Mouse (Mus musculus): ENCODE measurements around the gene Rps12-ps3. TPM values are rescaled to one million over a fixed set of nuclear protein-coding genes. Genes with fewer than 3 reads are reported as not detected.
A peak's percentile ranks its signal among the peaks of the same experiment; 100 is the strongest.

Gene Rps12-ps3
- polyA plus RNA-seq, 1 experiment from 2014 or later, result 7.5 TPM

DNA sequence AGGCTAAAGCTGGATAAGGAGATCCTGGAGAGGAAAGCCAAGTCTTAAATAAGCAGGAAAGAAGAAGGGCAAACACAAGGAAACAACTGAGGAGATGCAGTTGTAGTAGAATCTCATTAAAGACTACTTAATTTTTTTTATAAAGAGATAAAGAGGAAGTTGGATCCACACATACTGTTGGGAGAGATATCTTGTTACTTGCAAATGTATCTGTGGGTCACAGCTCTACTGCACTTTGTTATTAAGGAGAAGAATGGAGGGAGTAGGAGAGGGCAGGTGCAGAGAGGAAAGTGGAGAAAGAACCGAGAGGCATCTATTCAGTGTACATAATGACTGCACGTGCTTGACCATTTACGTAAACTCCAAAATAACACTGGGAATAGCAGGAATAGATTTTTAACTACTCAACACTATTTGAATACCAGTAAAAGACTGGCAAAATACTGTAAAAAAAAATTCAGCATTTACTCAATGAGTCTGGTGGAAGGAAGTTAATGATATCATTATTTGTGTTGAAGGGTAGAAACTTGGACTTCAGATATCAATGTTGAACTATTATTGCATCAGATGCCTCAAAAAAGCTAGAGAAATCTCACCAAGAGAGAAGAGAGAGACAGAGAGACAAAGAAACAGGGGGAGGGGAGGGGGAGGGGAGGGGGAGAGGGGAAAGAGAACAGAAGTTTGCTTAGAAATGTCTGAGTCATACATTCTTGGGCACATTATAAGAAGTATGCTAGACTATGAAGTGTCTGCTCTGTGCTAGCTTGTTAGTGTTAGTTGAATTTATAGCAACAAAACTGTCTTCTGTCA, 16.0 kb downstream of the Rps12-ps3 start:
- H3K27ac ChIP-seq (replicated peaks), result no peak overlapping the region

DNA sequence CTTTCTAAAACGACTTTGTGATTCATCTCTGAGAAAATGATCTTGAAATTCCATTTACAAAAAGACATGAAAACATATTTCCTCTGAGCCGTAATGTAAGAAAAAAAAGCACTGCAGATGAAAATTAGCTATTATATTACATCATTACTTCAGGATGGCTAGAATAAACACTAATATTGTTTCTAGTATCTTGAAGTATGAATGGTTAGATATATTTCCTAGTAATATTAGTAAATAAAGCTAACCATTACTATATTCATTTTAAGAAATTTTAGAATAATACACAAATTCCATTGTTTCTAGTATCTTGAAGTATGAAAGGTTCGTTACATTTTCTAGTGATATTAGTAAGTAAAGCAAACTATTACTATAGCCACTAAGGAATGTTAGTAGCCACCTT, 17.8 kb downstream of the Rps12-ps3 start:
- WGBS, result 89% methylated on average over 3 of the region's 3 CpGs
- H3K27me3 ChIP-seq, result no peaks in the 10 kb centered on the region
- no peaks in the 10 kb centered on the region for H3K9me3 ChIP-seq
- H3K9ac ChIP-seq (replicated peaks), result no peak overlapping the region
- peaks cover 36% of the 10 kb centered on the region for H3K4me1 ChIP-seq
- no peaks in the 10 kb centered on the region for H3K36me3 ChIP-seq
- H3K4me2 ChIP-seq (replicated peaks), result no peak overlapping the region
- H3K27ac ChIP-seq (replicated peaks), result no peak overlapping the region
- no peak for ATAC-seq (ENCODE audit: low FRiP score, low read depth)
- H3K4me3 ChIP-seq, result no peak overlapping the region

More for the DNA sequence above, 16.0 kb downstream of the Rps12-ps3 start:
- Histone ChIP-seq H3K36me3 (no peaks in the 10 kb centered on the region), H3K4me1 (peaks cover 18% of the 10 kb centered on the region), H3K9ac (replicated peaks) (no peak overlapping the region), H3K9me3 (no peaks in the 10 kb centered on the region), H3K4me3 (no peak overlapping the region), H3K4me2 (replicated peaks) (no peak overlapping the region), H3K27me3 (no peaks in the 10 kb centered on the region)
- 88% methylated on average over 3 of the region's 3 CpGs for WGBS
- ATAC-seq (ENCODE audit: low FRiP score, low read depth), result no peak

DNA sequence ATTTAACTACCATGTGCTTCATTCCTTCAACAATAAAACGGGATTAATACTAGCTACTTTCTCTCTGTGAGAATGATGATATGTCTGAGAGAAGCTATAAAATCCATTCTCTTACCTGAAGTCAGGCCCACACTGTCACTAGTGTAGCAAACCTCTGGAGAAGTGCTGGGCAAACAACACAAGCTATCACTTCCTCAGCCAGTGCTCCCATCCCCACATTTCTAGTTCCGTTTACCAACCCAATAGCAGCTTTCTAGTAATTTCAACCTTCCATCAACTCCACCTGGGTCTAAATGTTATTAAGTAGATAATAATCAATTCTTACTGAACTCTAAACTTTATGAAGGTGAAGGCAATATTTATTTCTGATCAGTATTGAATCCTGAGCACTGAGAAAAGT, 20.9 kb downstream of the Rps12-ps3 start:
- no peaks in the 10 kb centered on the region for H3K9me3 ChIP-seq
- WGBS, result 33% methylated on average over 2 of the region's 2 CpGs

DNA sequence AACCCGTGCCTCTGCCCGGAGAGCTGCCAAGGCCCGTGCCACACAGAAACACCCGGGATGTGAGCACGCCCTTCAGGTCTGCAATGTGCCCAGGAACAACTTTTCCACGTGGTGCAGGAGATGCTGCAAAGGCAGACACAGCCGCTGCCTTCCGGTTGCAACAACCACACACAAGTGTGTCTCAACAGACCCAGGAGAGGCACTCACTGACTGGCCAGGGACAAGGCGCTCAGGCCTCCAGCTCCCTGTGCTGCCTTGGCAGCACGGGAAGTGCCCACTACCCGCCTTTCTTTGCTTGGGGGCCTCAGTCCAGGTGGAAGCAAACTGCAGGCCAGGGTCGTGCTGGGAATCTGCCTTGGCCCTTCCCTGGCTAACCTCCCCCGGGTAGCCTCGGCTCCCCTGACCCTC, 22.2 kb downstream of the Rps12-ps3 start:
- no peaks in the 10 kb centered on the region for H3K27me3 ChIP-seq
- no peaks in the 10 kb centered on the region for H3K36me3 ChIP-seq
- no peak for ATAC-seq (ENCODE audit: low FRiP score, low read depth)
- H3K4me2 ChIP-seq (replicated peaks), result peak overlapping the region; percentile 99
- peaks cover 43% of the 10 kb centered on the region for H3K4me1 ChIP-seq
- no peak overlapping the region for H3K27ac ChIP-seq (replicated peaks)
- peak overlapping the region; percentile 93 for H3K4me3 ChIP-seq
- 2% methylated on average over 14 of the region's 14 CpGs for WGBS
- peak overlapping the region; percentile 88 for H3K9ac ChIP-seq (replicated peaks)
- H3K9me3 ChIP-seq, result no peaks in the 10 kb centered on the region

More for the DNA sequence above, 20.9 kb downstream of the Rps12-ps3 start:
- no peak overlapping the region for H3K9ac ChIP-seq (replicated peaks)
- no peak for ATAC-seq (ENCODE audit: low FRiP score, low read depth)
- H3K27me3 ChIP-seq, result no peaks in the 10 kb centered on the region
- H3K4me1 ChIP-seq, result peaks cover 43% of the 10 kb centered on the region
- H3K4me2 ChIP-seq (replicated peaks), result peak overlapping the region; percentile 99
- H3K36me3 ChIP-seq, result no peaks in the 10 kb centered on the region
- H3K4me3 ChIP-seq, result peak overlapping the region; percentile 93
- no peak overlapping the region for H3K27ac ChIP-seq (replicated peaks)

DNA sequence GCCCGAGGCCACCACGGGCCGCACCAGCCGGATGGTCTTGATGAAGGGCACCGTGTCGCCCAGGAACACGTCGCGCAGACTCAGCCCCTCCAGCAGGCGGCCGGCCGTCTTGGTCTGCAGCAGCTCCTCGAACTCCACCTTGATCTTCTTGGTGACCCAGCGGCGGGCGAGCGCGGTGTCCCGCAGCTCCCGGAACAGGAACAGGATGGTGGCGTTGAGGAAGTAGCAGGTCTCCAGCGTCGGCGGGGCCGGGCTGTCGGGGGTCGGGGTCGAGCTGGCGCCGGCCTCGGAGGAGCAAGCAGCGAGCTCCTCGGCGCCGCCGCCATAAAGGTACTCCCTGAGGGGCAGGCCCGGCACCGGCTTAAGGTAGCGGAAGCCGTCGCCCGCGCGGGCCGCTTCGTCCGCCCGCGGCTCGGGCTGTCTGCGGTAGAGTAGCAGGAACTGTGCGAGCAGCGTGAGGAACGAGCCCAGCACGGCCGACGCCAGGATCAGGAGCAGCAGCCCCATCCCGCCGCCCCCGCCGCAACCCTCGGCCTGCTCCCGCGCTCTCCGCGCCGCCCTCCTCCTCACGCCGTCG, 23.1 kb downstream of the Rps12-ps3 start:
- H3K27me3 ChIP-seq, result no peaks in the 10 kb centered on the region
- H3K4me3 ChIP-seq, result peak overlapping the region; percentile 93
- no peaks in the 10 kb centered on the region for H3K36me3 ChIP-seq
- peak overlapping the region; percentile 88 for H3K9ac ChIP-seq (replicated peaks)
- peak overlapping the region; percentile 95 for H3K27ac ChIP-seq (replicated peaks)
- peak overlapping the region; percentile 99 for H3K4me2 ChIP-seq (replicated peaks)
- H3K4me1 ChIP-seq, result peaks cover 43% of the 10 kb centered on the region
- ATAC-seq (ENCODE audit: low FRiP score, low read depth), result peak; percentile 65
- no peaks in the 10 kb centered on the region for H3K9me3 ChIP-seq
- WGBS, result under 1% methylated on average over 63 of the region's 70 CpGs

DNA sequence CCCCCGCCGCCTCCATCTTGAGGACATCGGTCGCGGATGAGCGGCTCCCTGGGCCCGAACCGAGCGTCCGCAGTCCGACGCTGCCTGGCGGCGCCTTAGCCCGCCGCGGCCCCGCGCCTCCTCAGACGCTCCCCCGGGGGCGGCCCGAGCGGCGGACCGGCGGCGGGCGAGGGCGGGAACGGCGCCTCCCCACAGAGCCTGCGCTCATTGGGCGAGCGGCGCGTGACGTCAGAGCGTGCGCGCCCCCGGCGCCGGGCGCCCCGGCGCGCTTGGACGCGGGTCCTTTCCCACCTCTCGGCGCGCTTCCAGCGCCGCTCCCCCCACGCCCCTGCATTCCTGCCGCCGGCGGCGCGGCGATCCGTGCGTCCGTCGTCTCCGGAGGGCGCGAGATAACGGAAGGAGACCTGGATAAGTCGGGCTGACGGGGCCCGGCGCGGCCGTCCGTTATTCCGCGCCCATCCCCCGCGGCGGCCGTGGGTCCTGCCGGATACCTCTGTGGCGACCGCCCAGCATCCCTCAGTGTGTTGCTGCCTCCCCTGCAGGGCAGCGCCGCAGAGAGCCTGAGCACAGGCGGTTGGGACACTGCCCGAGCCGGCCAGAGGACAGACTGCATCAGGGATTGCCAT, 23.7 kb downstream of the Rps12-ps3 start, which contains the start of gene Pdzd8:
Gene Pdzd8, minus strand, starts transcription at position 123 of the 626 bp plus-strand sequence.
- Histone ChIP-seq H3K9ac (replicated peaks) (peak within 1 kb of the TSS; percentile 88), H3K9me3 (no peaks in the 10 kb centered on the region), H3K4me2 (replicated peaks) (peak within 1 kb of the TSS; percentile 99), H3K4me3 (peak within 1 kb of the TSS; percentile 93), H3K4me1 (peaks cover 41% of the 10 kb centered on the region), H3K27ac (replicated peaks) (peak within 1 kb of the TSS; percentile 95), H3K36me3 (no peaks in the 10 kb centered on the region), H3K27me3 (no peaks in the 10 kb centered on the region)
- peak; percentile 97 for ATAC-seq (ENCODE audit: low FRiP score, low read depth)
- WGBS, result 1% methylated on average over 54 of the region's 91 CpGs

DNA sequence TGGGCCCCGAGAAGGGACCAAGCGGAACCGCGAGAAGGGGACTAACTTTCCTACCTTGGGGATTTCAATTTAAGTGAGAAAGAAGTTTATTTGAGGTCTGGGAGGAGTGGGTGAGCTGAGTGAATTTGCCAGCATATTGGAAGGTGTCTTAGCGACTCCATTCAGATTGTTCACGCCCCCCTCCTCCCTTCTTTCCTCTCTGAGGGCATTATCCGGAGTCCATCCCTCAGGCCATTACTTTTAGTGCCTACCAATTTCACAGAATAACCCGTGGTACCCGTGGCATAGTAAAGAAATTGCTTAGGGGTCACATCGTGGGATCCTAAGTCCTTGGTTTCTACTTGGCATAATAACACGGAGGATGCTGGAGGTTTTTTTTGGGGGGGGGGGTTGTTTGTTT, 24.2 kb downstream of the Rps12-ps3 start:
- peaks cover 36% of the 10 kb centered on the region for H3K4me1 ChIP-seq
- H3K4me3 ChIP-seq, result peak overlapping the region; percentile 93
- H3K9ac ChIP-seq (replicated peaks), result peak overlapping the region; percentile 88
- peak overlapping the region; percentile 99 for H3K4me2 ChIP-seq (replicated peaks)
- H3K27ac ChIP-seq (replicated peaks), result peak overlapping the region; percentile 95
- WGBS, result 2% methylated on average over 11 of the region's 11 CpGs
- H3K27me3 ChIP-seq, result no peaks in the 10 kb centered on the region
- H3K36me3 ChIP-seq, result no peaks in the 10 kb centered on the region
- H3K9me3 ChIP-seq, result no peaks in the 10 kb centered on the region
- ATAC-seq (ENCODE audit: low FRiP score, low read depth), result 0 out of 2 replicates have a peak, but pooled peaks have one; percentile 2

DNA sequence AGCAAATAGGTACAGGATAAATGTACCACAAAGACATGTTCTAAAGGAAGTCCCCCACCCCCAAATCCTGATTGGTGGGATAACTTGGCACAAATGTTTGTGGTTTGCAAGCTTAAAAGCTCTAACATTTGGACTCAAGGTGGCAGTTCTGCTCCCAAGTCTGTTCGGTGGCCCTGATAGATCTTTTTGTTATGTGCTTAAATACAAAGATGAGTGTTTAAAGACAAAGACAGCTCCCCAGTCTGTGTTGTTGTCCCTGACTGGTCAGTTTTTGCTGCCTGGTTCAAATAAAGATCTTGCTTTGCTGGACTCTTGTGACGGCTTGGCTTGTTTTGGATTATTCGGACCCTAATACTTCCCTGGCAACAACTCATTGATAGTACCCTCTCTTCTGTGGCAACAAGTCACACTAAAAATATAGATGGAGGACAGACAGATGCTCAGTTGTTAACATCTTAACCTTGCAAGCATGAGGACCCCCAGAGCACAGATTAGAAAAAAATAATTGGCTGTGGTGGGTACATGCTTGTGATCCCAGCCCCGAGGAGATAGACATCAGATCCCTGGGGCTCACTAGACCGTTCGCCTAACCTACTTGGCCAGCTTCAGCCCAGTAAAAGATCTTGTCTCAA, 27.4 kb downstream of the Rps12-ps3 start:
- WGBS, result 89% methylated on average over 6 of the region's 6 CpGs
- Histone ChIP-seq H3K36me3 (no peaks in the 10 kb centered on the region), H3K9me3 (no peaks in the 10 kb centered on the region), H3K4me3 (no peak overlapping the region), H3K27ac (replicated peaks) (no peak overlapping the region), H3K9ac (replicated peaks) (no peak overlapping the region), H3K4me2 (replicated peaks) (no peak overlapping the region), H3K4me1 (peaks cover 11% of the 10 kb centered on the region), H3K27me3 (no peaks in the 10 kb centered on the region; the same call in 1 of the 2 replicates)
- ATAC-seq (ENCODE audit: low FRiP score, low read depth), result no peak

DNA sequence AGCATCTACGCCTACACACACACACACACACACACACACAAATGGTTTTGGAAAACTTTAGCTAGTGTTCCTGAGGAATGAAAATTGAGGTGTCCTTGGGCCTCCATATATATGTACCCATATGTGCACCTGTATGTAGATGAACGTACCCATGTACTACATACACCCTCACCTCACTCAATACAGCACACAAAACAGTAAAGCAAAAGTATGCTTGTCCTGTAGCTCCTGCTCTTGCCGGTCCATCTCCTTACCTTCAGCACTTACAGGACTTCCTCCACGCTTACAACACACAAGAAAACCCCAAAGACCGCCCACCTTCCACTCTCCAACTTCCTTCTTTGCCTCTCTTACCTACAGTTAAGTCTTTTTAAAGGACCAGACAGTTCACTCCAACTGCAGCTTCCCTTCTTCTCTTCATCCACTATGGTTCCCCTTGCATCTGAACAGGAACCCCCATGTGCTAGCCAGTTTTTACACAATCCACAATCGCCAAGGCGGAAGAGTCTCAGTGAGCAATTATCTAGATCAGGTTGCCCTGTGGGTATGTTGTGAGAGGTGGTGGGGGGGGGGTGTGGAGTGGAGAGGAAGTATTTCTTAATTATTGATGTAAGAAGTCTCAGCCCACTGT, 28.3 kb downstream of the Rps12-ps3 start:
- no peak overlapping the region for H3K9ac ChIP-seq (replicated peaks)
- H3K9me3 ChIP-seq, result no peaks in the 10 kb centered on the region
- no peak for ATAC-seq (ENCODE audit: low FRiP score, low read depth)
- H3K4me2 ChIP-seq (replicated peaks), result no peak overlapping the region
- H3K4me3 ChIP-seq, result no peak overlapping the region
- H3K36me3 ChIP-seq, result no peaks in the 10 kb centered on the region
- WGBS, result 86% methylated on average over 7 of the region's 7 CpGs
- H3K27me3 ChIP-seq, result no peaks in the 10 kb centered on the region; the same call in 1 of the 2 replicates
- H3K27ac ChIP-seq (replicated peaks), result no peak overlapping the region
- H3K4me1 ChIP-seq, result peaks cover 6% of the 10 kb centered on the region; the same call in 1 of the 2 replicates

DNA sequence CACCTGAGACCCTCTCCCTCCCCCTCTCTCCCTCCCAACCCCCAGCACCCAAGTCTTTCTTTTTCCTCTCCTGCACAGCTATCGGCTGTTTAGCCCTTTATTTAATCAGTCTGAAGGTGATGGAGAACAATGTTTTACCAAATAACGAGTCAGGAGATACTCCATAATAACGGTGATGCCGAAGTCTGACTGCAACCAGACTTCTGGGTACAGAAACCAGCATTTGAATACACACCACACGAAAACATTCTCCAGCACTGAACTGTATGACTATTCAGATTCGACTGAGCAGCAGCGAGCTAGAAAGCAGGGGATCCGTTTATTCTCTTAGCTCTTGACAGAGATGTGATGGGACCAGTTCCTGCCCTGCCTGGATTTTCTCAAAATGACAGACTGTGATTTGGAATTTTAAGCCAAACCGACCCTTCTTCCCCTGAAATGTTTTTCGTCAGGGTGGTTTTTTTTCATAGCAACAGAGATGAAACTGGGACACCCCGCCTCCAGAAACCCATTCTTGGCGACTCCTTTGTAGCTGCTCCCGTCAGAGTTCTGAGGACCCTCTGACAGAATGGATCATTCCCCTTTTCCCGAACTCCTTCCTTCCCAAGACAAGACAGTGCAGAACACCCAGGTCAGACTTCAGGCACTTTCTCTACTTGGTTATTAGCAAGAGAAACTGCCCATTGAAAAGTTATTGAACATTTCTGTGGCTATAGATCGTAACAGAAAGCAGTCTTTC, 29.2 kb downstream of the Rps12-ps3 start:
- H3K27me3 ChIP-seq, result no peaks in the 10 kb centered on the region; the same call in 1 of the 2 replicates
- H3K27ac ChIP-seq (replicated peaks), result no peak overlapping the region
- no peak for ATAC-seq (ENCODE audit: low FRiP score, low read depth)
- 74% methylated on average over 15 of the region's 15 CpGs for WGBS
- H3K36me3 ChIP-seq, result no peaks in the 10 kb centered on the region
- no peaks in the 10 kb centered on the region for H3K9me3 ChIP-seq
- no peak overlapping the region for H3K4me3 ChIP-seq
- H3K4me1 ChIP-seq, result peaks cover 6% of the 10 kb centered on the region; the same call in 1 of the 2 replicates
- H3K9ac ChIP-seq (replicated peaks), result no peak overlapping the region
- no peak overlapping the region for H3K4me2 ChIP-seq (replicated peaks)

DNA sequence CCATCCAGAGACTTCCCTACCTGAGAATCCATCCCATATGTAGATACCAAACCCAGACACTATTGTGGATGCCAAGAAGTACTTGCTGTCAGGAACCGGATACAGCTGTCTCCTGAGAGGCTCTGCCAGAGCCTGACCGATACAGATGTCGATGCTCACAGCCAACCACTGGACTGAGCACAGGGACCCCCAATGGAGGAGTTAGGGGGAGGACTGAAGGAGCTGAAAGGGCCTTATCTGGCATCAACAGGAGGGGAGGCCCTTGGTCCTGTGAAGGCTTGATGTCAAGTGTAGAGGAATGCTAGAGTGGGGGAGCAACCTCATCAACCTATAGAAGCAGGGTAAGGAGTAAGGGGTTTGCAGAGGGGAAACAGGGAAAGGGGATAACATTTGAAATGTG, 30.7 kb downstream of the Rps12-ps3 start:
- H3K4me3 ChIP-seq, result no peak overlapping the region
- H3K27me3 ChIP-seq, result no peaks in the 10 kb centered on the region; the same call in 1 of the 2 replicates
- no peaks in the 10 kb centered on the region for H3K9me3 ChIP-seq
- no peak overlapping the region for H3K27ac ChIP-seq (replicated peaks)
- H3K36me3 ChIP-seq, result no peaks in the 10 kb centered on the region
- no peak for ATAC-seq (ENCODE audit: low FRiP score, low read depth)
- 78% methylated on average over 3 of the region's 3 CpGs for WGBS
- no peak overlapping the region for H3K9ac ChIP-seq (replicated peaks)
- no peaks in the 10 kb centered on the region for H3K4me1 ChIP-seq
- H3K4me2 ChIP-seq (replicated peaks), result no peak overlapping the region

Measured in midbrain, embryonic 12.5 days (tissue).